Mouse (Mus musculus) central nervous system, embryonic 14 days (tissue): ENCODE results near the gene Txndc11. TPM values are rescaled to one million over a fixed set of nuclear protein-coding genes. Genes with fewer than 3 reads are reported as not detected.

Source experiments
- polyA plus RNA-seq: library from polyadenylated mRNA; depleted of rRNA; stranded (reverse); fragments of >200 nt; gene quantifications from 2 replicates; pipeline ENCODE4 v1.2.3, GENCODE M21; 2012; rRNA removed

Txndc11 gene
- polyA plus RNA-seq, result 23.9 and 26.3 TPM in 2 replicates

DNA sequence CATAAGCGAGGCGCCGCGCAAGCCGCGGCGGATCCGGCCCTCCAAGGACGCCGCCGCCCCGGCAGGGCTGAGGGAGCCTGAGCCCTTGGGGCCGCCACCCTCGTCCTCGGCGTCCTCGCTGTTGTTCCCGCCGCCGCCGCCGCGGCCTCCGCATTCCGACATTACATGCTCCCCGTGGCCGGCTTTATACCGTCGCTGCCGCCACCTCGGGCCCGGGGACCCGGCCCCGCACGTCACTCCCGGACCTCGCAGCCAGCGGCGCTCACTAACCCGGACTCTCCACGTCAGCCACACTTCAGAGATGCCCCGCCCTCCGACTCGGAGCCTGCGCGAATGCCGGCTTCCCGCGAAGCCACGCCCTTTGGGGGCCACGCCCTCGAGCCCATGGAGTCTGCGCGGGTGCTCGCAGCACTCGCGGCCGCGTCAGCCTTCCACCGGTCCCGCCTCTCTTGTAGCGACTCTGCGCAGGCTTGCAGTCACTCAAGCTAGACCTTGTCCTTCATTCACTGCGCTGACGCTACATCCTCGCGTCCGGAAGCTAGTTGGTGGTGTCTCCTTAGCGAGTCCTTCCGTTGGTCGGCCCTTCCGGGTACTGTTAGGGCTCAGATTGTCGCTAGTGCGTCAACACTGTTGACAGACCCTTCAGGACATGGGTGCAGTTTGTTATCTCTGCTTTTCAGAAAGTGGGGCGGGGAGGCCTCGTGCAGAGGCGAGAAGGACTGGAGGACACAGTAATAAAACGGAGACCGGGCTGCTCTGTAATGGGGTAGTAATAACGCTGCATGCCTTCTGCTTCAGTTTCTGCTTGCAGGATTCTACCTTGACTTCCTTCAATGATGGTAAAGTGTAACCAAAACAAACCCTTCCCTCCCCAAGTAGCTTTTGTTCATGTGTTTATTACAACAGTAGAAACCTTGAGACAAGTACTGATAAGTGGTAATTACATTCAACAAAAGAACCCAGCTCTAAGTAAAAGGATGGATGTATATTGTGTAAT, at the start of gene Txndc11:
TSS of gene Txndc11 (minus strand) at position 303 of the 997 bp plus-strand sequence.

DNA sequence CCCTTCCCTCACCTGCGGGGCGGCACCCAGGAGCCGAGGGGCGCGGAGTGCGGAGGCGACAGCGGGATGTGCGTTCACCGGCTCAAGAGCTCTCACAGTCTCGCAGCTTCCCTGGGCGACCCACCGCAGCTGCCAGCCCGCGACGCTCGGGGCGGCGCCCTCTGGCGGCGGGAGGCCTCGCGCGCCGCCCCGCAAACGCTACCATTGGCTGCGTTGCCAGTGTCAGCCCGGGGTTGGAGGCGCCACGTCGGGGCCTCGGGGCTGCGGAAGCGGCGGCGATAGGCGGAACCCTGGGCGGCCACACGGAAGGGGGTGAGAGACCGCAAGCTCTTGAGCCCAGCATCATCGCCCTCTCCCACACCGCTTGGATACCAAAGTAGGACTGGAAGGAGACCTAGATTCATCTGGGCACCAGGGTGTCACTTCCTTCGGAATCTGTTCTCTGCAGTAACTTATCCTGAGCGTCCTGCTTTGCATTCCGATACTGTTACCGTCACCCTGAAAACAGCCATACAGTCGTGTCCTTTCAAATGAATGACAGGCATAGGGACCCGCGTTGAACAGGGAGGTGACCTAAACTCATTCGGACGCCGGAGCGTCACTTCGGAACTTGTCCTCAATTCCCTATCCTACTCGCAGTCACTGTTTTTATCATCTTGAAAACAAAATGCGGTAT, 41.9 kb upstream of the Txndc11 start, which contains the start of gene Zc3h7a:
TSS of gene Zc3h7a (minus strand) at position 186 of the 676 bp plus-strand sequence.

DNA sequence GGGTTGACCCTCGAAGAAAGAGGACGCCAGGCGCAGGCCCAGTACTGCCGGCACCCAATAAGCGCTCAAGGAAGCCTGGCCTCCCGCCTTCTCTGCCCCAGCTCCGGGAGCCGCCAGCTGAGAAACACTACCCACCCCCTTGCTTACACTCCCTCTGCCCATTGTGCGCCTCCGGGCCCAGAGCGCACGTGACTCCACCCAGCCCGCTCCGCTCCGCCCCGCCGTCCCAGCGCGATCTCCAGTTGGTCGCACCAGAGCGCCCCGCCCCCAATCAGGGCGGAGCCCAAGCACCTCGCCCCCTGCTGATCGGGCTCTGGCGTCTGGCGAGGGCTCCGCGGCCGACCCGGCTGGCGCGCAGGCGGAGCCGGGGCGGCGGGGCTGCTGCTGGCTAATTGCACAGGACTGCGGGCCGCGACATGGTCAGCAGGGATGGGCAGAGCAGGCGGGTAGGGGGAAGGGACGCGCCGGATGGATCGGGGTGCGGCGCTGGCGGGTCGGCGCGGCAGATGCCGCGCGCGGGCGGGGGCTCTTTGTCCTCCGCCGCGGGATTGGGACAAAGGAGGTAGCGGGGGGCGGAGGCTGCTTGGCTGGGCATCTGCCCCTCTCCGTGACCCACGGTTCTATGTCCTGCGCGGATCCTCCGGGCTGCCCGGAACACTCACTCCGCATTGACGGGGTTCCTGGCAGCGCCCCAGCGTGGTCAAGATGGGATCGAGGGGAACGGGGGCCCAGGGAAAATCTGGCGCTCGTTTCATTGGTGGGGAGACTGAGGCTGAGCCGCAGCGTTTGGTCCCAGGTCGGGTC, 68.2 kb downstream of the Txndc11 start, which contains the start of gene Litaf:
TSS of gene Litaf (minus strand) at position 129 of the 804 bp plus-strand sequence.

DNA sequence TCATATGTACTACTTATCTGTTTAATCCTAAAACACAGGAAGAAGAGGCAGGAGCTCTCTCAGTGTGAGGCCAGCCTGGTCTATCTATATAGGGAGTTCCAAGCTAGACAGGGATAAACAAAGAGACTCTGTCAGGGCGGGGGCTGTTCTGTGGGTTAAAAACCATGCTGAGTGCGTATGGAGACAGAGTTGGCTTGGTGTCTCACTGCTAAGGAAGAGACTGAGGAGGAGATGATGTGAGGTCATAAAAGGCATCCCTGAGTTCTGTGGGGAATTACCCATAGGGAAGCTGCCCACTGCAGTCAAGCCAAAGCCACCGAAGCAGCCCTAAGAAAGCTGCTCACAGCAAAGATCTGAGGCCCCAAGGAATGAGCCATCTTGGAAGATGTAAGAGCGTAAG, 73.8 kb downstream of the Txndc11 start, which contains the start of gene Snn:
TSS of gene Snn (plus strand) at position 301 of the 400 bp plus-strand sequence.

Other genes starting within 250 kb of the Txndc11 start
- gene Snn, start 73.7 kb downstream of the Txndc11 start, polyA plus RNA-seq, result 170 and 217 TPM in 2 replicates
- gene Litaf, start 68.5 kb downstream of the Txndc11 start, polyA plus RNA-seq, result 38.7 and 45.6 TPM in 2 replicates
- 153 and 162 TPM in 2 replicates for gene Zc3h7a, start 41.7 kb upstream of the Txndc11 start, polyA plus RNA-seq
- gene Rsl1d1, start 68.7 kb upstream of the Txndc11 start, polyA plus RNA-seq, result 71.1 and 78.5 TPM in 2 replicates
- gene Gspt1, start 119.7 kb upstream of the Txndc11 start, polyA plus RNA-seq, result 53.0 and 56.4 TPM in 2 replicates
- 0.06 and 0.21 TPM in 2 replicates for gene Tnfrsf17, start 179.2 kb upstream of the Txndc11 start, polyA plus RNA-seq
- 9.0 and 9.1 TPM in 2 replicates for gene Snx29, start 188.3 kb upstream of the Txndc11 start, polyA plus RNA-seq